16 mouse cellular contexts compared by ENCODE assay signal in the genomic region with DNA sequence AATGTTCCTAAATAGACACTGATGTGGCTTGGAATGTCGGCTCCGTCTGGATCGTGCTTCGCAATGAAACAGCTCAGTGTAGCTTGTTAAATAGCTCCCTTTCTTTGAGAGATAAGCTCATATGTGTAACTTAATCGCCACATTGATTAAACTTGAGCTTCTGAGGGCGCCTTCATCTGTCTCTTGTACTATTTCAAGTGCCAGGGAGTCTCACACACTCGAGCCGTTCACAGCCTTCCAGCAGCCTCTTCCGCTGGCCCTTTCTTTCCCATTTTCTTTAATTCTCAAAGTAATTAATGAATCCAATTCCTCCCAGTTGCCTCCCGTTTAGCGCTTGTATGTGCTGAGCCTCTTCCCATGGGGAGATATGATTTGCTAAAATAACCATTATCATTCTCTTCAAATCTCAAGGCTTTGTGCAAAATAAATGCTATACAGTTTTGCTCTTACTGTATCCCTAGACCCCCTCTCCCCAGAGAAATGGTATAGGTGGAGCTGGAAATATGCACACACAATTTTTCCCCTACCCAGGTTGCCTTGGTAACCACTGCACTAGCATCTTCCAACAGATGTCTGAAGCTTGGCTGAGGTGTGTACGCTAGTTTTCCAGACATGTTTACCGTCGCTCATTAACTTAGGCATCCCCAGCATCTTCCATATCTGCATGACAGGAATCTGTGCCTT. TPM values are rescaled to one million over a fixed set of nuclear protein-coding genes. Genes with fewer than 3 reads are reported as not detected.
A peak's percentile ranks its signal among the peaks of the same experiment; 100 is the strongest.
DNase-seq lines count a peak whose midpoint lies in the region; ATAC-seq and TF ChIP-seq lines count a peak whose summit lies in the region.
"Had no signal": no experiment of that assay in that cellular context is flagged by ENCODE, and none has a peak within 500 bp of the region (broad histone marks: within the 10 kb centered on the region; RNA-seq: fewer than 3 reads in every experiment).

No protein-coding gene starts in this region.

- no peaks in the 10 kb centered on the region; the same call in none of the 2 replicates for H3K79me2 ChIP-seq in heart, adult 2 months (replicated peaks; ENCODE audit: control insufficient read depth, insufficient read depth, low read length)

- no peak for TF ChIP-seq POLR2A in heart, adult 2 months (IDR thresholded peaks at IDR 0.05; ENCODE audit: insufficient read depth, low read depth, low read length)

- no peaks in the 10 kb centered on the region for H3K36me3 ChIP-seq in forebrain, embryonic 12.5 days (replicated peaks)
- no peaks in the 10 kb centered on the region for H3K36me3 ChIP-seq in hindbrain, embryonic 15.5 days
- H3K36me3 ChIP-seq in neural tube, embryonic 14.5 days (ENCODE audit: control insufficient read depth, insufficient read depth, low read length), result no peaks in the 10 kb centered on the region
- H3K36me3 ChIP-seq in heart, adult 2 months (ENCODE audit: control insufficient read depth, insufficient read depth, low read length), result peaks cover 10% of the 10 kb centered on the region
- H3K36me3 ChIP-seq: embryonic facial prominence, embryonic 13.5 days; intestine, embryonic 15.5 days; lung, embryonic 15.5 days had no signal

- H3K27ac ChIP-seq in left cerebral cortex, adult 2 months, result peak overlapping the region; percentile 37
- H3K27ac ChIP-seq in forebrain, embryonic 12.5 days, result peak overlapping the region; percentile 70
- peak overlapping the region; percentile 69 for H3K27ac ChIP-seq in hindbrain, embryonic 15.5 days (replicated peaks)
- H3K27ac ChIP-seq in neural tube, embryonic 14.5 days (ENCODE audit: low read depth, low read length), result peak overlapping the region; percentile 69
- H3K27ac ChIP-seq in heart, adult 2 months, result no peak overlapping the region
- H3K27ac ChIP-seq: embryonic facial prominence, embryonic 13.5 days; intestine, embryonic 15.5 days; lung, embryonic 15.5 days had no signal

- no peak for DNase-seq in left cerebral cortex, adult 2 months (ENCODE audit: extremely low spot score in 1 of 2, low spot score in 2 of 2)
- no peak for DNase-seq in left cerebral cortex, adult 18-20 months (ENCODE audit: low spot score in 2 of 2)
- DNase-seq in spleen, postnatal 10 days (ENCODE audit: low spot score in 2 of 2), result no peak
- no peak for DNase-seq in heart, adult 2 months
- DNase-seq: cerebellum, adult 11 months; cerebellum, postnatal 25 days; gastrocnemius, postnatal 10 days; heart, postnatal 10 days; thymus, adult 18-20 months had no signal

- H3K27me3 ChIP-seq in forebrain, embryonic 12.5 days, result no peaks in the 10 kb centered on the region
- H3K27me3 ChIP-seq in hindbrain, embryonic 15.5 days, result no peaks in the 10 kb centered on the region
- H3K27me3 ChIP-seq in neural tube, embryonic 14.5 days (ENCODE audit: control insufficient read depth, insufficient read depth, low read length), result no peaks in the 10 kb centered on the region
- H3K27me3 ChIP-seq in heart, adult 2 months (ENCODE audit: control insufficient read depth, insufficient read depth, low read length), result no peaks in the 10 kb centered on the region
- H3K27me3 ChIP-seq: embryonic facial prominence, embryonic 13.5 days; intestine, embryonic 15.5 days; lung, embryonic 15.5 days had no signal

- 0 out of 2 replicates have a peak overlapping the region, but pooled peaks have one; percentile 15 for H3K4me2 ChIP-seq in forebrain, embryonic 12.5 days
- peak overlapping the region; percentile 38 for H3K4me2 ChIP-seq in hindbrain, embryonic 15.5 days
- H3K4me2 ChIP-seq in neural tube, embryonic 14.5 days (ENCODE audit: low read depth, low read length), result peak overlapping the region; percentile 30
- H3K4me2 ChIP-seq: embryonic facial prominence, embryonic 13.5 days; intestine, embryonic 15.5 days; lung, embryonic 15.5 days had no signal

- ATAC-seq in forebrain, embryonic 12.5 days (ENCODE audit: low FRiP score), result peak; percentile 76
- peak; percentile 74 for ATAC-seq in hindbrain, embryonic 15.5 days (ENCODE audit: low FRiP score, low read depth)
- ATAC-seq in neural tube, embryonic 14.5 days (ENCODE audit: low read depth), result peak; percentile 71
- ATAC-seq: intestine, embryonic 15.5 days had no signal

- intact Hi-C loops in left cerebral cortex, adult 2 months (cut with DNase I), result no loop called here
- intact Hi-C loops in heart, adult 2 months (cut with DNase I), result no loop called here

- no peak for TF ChIP-seq CTCF in left cerebral cortex, adult 2 months (IDR thresholded peaks at IDR 0.05)
- TF ChIP-seq CTCF in heart, adult 2 months (IDR thresholded peaks at IDR 0.05), result no peak

- WGBS in forebrain, embryonic 12.5 days, result 75% methylated on average over 14 of the region's 14 CpGs
- 47% methylated on average over 14 of the region's 14 CpGs for WGBS in hindbrain, embryonic 15.5 days
- 62% methylated on average over 14 of the region's 14 CpGs for WGBS in neural tube, embryonic 14.5 days
- WGBS in heart, adult 2 months, result 77% methylated on average over 14 of the region's 14 CpGs

- no peaks in the 10 kb centered on the region for H3K9me3 ChIP-seq in forebrain, embryonic 12.5 days
- H3K9me3 ChIP-seq in hindbrain, embryonic 15.5 days, result no peaks in the 10 kb centered on the region
- H3K9me3 ChIP-seq in neural tube, embryonic 14.5 days (ENCODE audit: control insufficient read depth, low read length), result no peaks in the 10 kb centered on the region
- H3K9me3 ChIP-seq: embryonic facial prominence, embryonic 13.5 days; intestine, embryonic 15.5 days; lung, embryonic 15.5 days; megakaryocyte, embryonic 14.5 days had no signal

- no peak overlapping the region for H3K9ac ChIP-seq in forebrain, embryonic 12.5 days
- H3K9ac ChIP-seq in hindbrain, embryonic 15.5 days, result no peak overlapping the region
- no peak overlapping the region; the same call in 1 of the 2 replicates for H3K9ac ChIP-seq in neural tube, embryonic 14.5 days (replicated peaks; ENCODE audit: low read depth, low read length)
- H3K9ac ChIP-seq in heart, adult 2 months (ENCODE audit: low read depth, low read length), result no peak overlapping the region
- H3K9ac ChIP-seq: embryonic facial prominence, embryonic 13.5 days; intestine, embryonic 15.5 days; lung, embryonic 15.5 days had no signal

- no peak for TF ChIP-seq EP300 in heart, adult 2 months (IDR thresholded peaks at IDR 0.05; ENCODE audit: insufficient read depth, low read depth, low read length)

- H3K4me1 ChIP-seq in forebrain, embryonic 12.5 days, result peaks cover 20% of the 10 kb centered on the region
- peaks cover 48% of the 10 kb centered on the region for H3K4me1 ChIP-seq in hindbrain, embryonic 15.5 days (replicated peaks)
- H3K4me1 ChIP-seq in neural tube, embryonic 14.5 days (ENCODE audit: control insufficient read depth, insufficient read depth, low read length), result peaks cover 24% of the 10 kb centered on the region
- H3K4me1 ChIP-seq in heart, adult 2 months (ENCODE audit: control insufficient read depth, insufficient read depth, low read length), result peaks cover 23% of the 10 kb centered on the region

- no peak overlapping the region for H3K4me3 ChIP-seq in left cerebral cortex, adult 2 months
- no peak overlapping the region for H3K4me3 ChIP-seq in forebrain, embryonic 12.5 days (replicated peaks)
- H3K4me3 ChIP-seq in hindbrain, embryonic 15.5 days, result no peak overlapping the region
- H3K4me3 ChIP-seq in neural tube, embryonic 14.5 days (ENCODE audit: low read depth, low read length), result no peak overlapping the region
- no peak overlapping the region for H3K4me3 ChIP-seq in heart, adult 2 months
- H3K4me3 ChIP-seq: embryonic facial prominence, embryonic 13.5 days; intestine, embryonic 15.5 days; lung, embryonic 15.5 days; megakaryocyte, embryonic 14.5 days had no signal

RNA-seq across cellular contexts. Expression of a gene that starts 54.8 kb away (rescaled TPM):
- 10 to 100 TPM; 71.5 to 72.8 TPM for total RNA-seq in left cerebral cortex, adult 2 months (2021)
- 10 to 100 TPM; 70.5 to 76.8 TPM for total RNA-seq in left cerebral cortex, adult 18-20 months (2021)
- 36.8 and 38.5 TPM in 2 replicates for polyA plus RNA-seq in forebrain, embryonic 12.5 days (2016; fragmentation: Nextera tagmentation; extraction: Ambion mirVana)
- 48.2 and 49.5 TPM in 2 replicates for polyA plus RNA-seq in hindbrain, embryonic 15.5 days (2015; fragmentation: Nextera tagmentation; extraction: Ambion mirVana)
- 44.5 and 60.4 TPM in 2 replicates for polyA plus RNA-seq in neural tube, embryonic 14.5 days (2014; fragmentation: Nextera tagmentation; extraction: Ambion mirVana)
- 10 to 100 TPM; 14.1 to 14.3 TPM for total RNA-seq in heart, adult 2 months (2021)
- 10.8 and 19.2 TPM in 2 replicates for polyA plus RNA-seq in heart, adult 2 months (2012; rRNA removed)
